In genomic region chr17:42126488-42127237, GRCm38 (mm10) we compare ENCODE assay signal across 8 mouse cellular contexts.
DNase-seq lines count a peak whose midpoint lies in the region; ATAC-seq and TF ChIP-seq lines count a peak whose summit lies in the region.
"Had no signal": no experiment of that assay in that cellular context is flagged by ENCODE, and none has a peak within 500 bp of the region (broad histone marks: within the 10 kb centered on the region; RNA-seq: fewer than 3 reads in every experiment).

No protein-coding gene starts in this region.

- peak overlapping the region; percentile 11; the same call in 1 of the 2 replicates for H3K27ac ChIP-seq in hindbrain, postnatal 0 days
- H3K27ac ChIP-seq: liver, embryonic 15.5 days had no signal

- no peaks in the 10 kb centered on the region for H3K9me3 ChIP-seq in hindbrain, postnatal 0 days (ENCODE audit: low read length)
- H3K9me3 ChIP-seq: liver, embryonic 15.5 days had no signal

- H3K4me2 ChIP-seq in hindbrain, postnatal 0 days (ENCODE audit: low read depth, low read length) = no peak overlapping the region
- H3K4me2 ChIP-seq: liver, embryonic 15.5 days had no signal

- no peak for TF ChIP-seq CTCF in hindbrain, postnatal 0 days (IDR thresholded peaks at IDR 0.05; ENCODE audit: low read depth)

- H3K9ac ChIP-seq in hindbrain, postnatal 0 days (replicated peaks; ENCODE audit: low read length) = no peak overlapping the region
- H3K9ac ChIP-seq: liver, embryonic 15.5 days had no signal

- H3K4me3 ChIP-seq in hindbrain, postnatal 0 days (ENCODE audit: low read length) = no peak overlapping the region
- H3K4me3 ChIP-seq: liver, embryonic 15.5 days had no signal

- no peaks in the 10 kb centered on the region for H3K36me3 ChIP-seq in hindbrain, postnatal 0 days (ENCODE audit: insufficient read depth, low read length)
- H3K36me3 ChIP-seq: liver, embryonic 15.5 days had no signal

- WGBS in hindbrain, postnatal 0 days = 43% methylated on average over 9 of the region's 9 CpGs

- ATAC-seq in hindbrain, postnatal 0 days = peak; percentile 95

- peak; percentile 4 for DNase-seq in urinary bladder, postnatal 25 days (ENCODE audit: low spot score)
- DNase-seq in urinary bladder, adult 18-20 months (ENCODE audit: low spot score in 2 of 2) = no peak
- peak; percentile 82 to 84 for DNase-seq in cerebellum, postnatal 14 days
- DNase-seq in hindbrain, postnatal 0 days (ENCODE audit: low spot score) = peak; percentile 84
- peak; percentile 3 for DNase-seq in lung, postnatal 14 days
- no peak for DNase-seq in layer of hippocampus, adult 9-10 months (ENCODE audit: low spot score)
- DNase-seq in thymus, postnatal 0 days (ENCODE audit: low spot score) = no peak

- H3K4me1 ChIP-seq in hindbrain, postnatal 0 days (ENCODE audit: insufficient read depth, low read length) = no peaks in the 10 kb centered on the region
- H3K4me1 ChIP-seq: liver, embryonic 15.5 days had no signal

- H3K27me3 ChIP-seq in hindbrain, postnatal 0 days (ENCODE audit: insufficient read depth, low read length) = no peaks in the 10 kb centered on the region
- H3K27me3 ChIP-seq: liver, embryonic 15.5 days had no signal

Comparison
In these comparisons a context has a peak if more than half of its experiments do, and no peak if none do; other contexts are left out.
1. DNase-seq: peak in urinary bladder, postnatal 25 days (single experiment), cerebellum, postnatal 14 days (2 of 2), hindbrain, postnatal 0 days (single experiment) and lung, postnatal 14 days (single experiment); none in urinary bladder, adult 18-20 months (0 of 2), layer of hippocampus, adult 9-10 months (single experiment) and thymus, postnatal 0 days (single experiment).